Mouse (Mus musculus) brain, embryonic 14.5 days (tissue): Measurements from ENCODE around the gene Snapc1.

Source experiments
- CTCF ChIP-seq: fragments of 200-500 bp; IDR thresholded peaks from 2 replicates; pipeline ENCODE4 v1.5.1; 2012; ENCODE audit warnings: inconsistent platforms, mild to moderate bottlenecking, moderate library complexity, borderline replicate concordance; ENCODE audit not compliant: insufficient read depth, insufficient read length; ENCODE audit errors: extremely low read depth
- POLR2A ChIP-seq: fragments of 200-500 bp; IDR thresholded peaks from 2 replicates; pipeline ENCODE4 v1.6.1; 2012; ENCODE audit warnings: mild to moderate bottlenecking, inconsistent platforms, borderline replicate concordance; ENCODE audit not compliant: poor library complexity, insufficient read depth, insufficient read length, severe bottlenecking; ENCODE audit errors: extremely low read depth

- TF ChIP-seq CTCF (no peak), POLR2A (no peak)
Observed at GRCm38 (mm10) chr12:73918479-73918878, 45.8 kb upstream of the Snapc1 start.
